Mouse (Mus musculus) C2C12 (cell line): ENCODE measurements around the gene Duxbl1.
"Not testable (repeated sequence)": the region's sequence is repeated elsewhere in the genome, so short reads cannot be mapped to it uniquely, and the experiment has no call there.

ENCODE experiments used
- CEBPB ChIP-seq: IDR thresholded peaks from one replicate; pipeline ENCODE4 v1.6.1; 2011; ENCODE audit warnings: low read depth, mild to moderate bottlenecking, control low read depth, moderate library complexity
- CTCF ChIP-seq: IDR thresholded peaks from one replicate; pipeline ENCODE4 v1.5.1; 2011; ENCODE audit not compliant: control insufficient read depth, insufficient read depth, insufficient read length
- FOSL1 ChIP-seq: IDR thresholded peaks from one replicate; pipeline ENCODE4 v1.8.0; 2011; ENCODE audit warnings: mild to moderate bottlenecking, low read length; ENCODE audit not compliant: poor library complexity, insufficient read depth, severe bottlenecking
- MAX ChIP-seq: IDR thresholded peaks from one replicate; pipeline ENCODE4 v1.6.1; 2011; ENCODE audit warnings: mild to moderate bottlenecking, control low read depth
- MYOD1 ChIP-seq: IDR thresholded peaks from one replicate; pipeline ENCODE4 v1.6.1; 2011; ENCODE audit warnings: low read depth; ENCODE audit not compliant: control insufficient read depth, insufficient read length
- MYOG ChIP-seq: IDR thresholded peaks from one replicate; pipeline ENCODE4 v1.6.1; 2011; ENCODE audit not compliant: control insufficient read depth, insufficient read length; ENCODE audit errors: extremely low read depth
- USF1 ChIP-seq: IDR thresholded peaks from one replicate; pipeline ENCODE4 v1.6.1; 2011; ENCODE audit warnings: low read depth, mild to moderate bottlenecking, control low read depth, moderate library complexity

DNA sequence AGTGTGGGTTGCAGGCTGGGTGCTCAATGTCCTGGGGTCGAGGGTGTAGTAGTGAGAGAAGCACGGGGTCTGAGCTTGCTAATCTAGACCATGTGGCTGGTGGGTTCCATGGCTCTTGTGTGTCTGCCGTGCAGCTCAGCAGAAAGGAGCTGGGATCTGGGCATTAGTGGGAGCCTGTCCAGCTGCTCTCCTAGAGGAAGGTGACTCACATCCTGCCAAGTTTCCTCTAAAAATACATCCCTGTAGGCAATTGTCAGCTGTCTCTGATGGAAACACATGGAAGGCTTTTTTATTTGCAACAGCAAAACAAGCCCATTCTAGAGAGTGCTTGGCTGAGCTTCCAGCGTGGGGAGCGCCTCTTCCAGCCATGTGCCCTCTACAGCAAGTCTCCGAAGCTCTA is 44.5 kb downstream of the Duxbl1 start:
- not testable (repeated sequence) for TF ChIP-seq CTCF, MYOG, MAX, FOSL1, USF1, CEBPB, MYOD1
